Mouse (Mus musculus) lung, embryonic 16.5 days (tissue): ENCODE data around the gene Dnah6. TPM values are rescaled to one million over a fixed set of nuclear protein-coding genes. Genes with fewer than 3 reads are reported as not detected.

Experiments used
- ATAC-seq: fragments of 200-750 bp; cut with Nextera tagmentation; 2 replicates; pipeline ENCODE4 v1.8.0; 2017; ENCODE audit warnings: low read depth, mild to moderate bottlenecking, moderate library complexity
- H3K27ac ChIP-seq: fragments of 300-500 bp; sonication (generic); 2 replicates; pipeline ENCODE4 v1.5.1; 2014; ENCODE audit warnings: mild to moderate bottlenecking, control low read depth, low read length
- H3K27me3 ChIP-seq: fragments of 300-500 bp; sonication (generic); 2 replicates; pipeline ENCODE4 v1.6.1; 2014; ENCODE audit warnings: low read depth, low read length, mixed read lengths; ENCODE audit not compliant: control insufficient read depth, insufficient read depth
- H3K36me3 ChIP-seq: fragments of 300-500 bp; sonication (generic); 2 replicates; pipeline ENCODE4 v1.6.1; 2014; ENCODE audit warnings: low read length; ENCODE audit not compliant: control insufficient read depth, insufficient read depth
- H3K4me1 ChIP-seq: fragments of 300-500 bp; sonication (generic); replicated peaks from 2 replicates; pipeline ENCODE4 v1.6.1; 2014; ENCODE audit warnings: low read length, mixed read lengths; ENCODE audit not compliant: control insufficient read depth, insufficient read depth
- H3K4me2 ChIP-seq: fragments of 300-500 bp; sonication (generic); 2 replicates; pipeline ENCODE4 v1.6.1; 2014; ENCODE audit warnings: low read depth, low read length, control low read depth
- H3K4me3 ChIP-seq: fragments of 300-500 bp; sonication (generic); 2 replicates; pipeline ENCODE4 v1.5.1; 2014; ENCODE audit warnings: mild to moderate bottlenecking, low read length, control low read depth
- H3K9ac ChIP-seq: fragments of 300-500 bp; sonication (generic); 2 replicates; pipeline ENCODE4 v1.6.1; 2014; ENCODE audit warnings: low read length, control low read depth
- H3K9me3 ChIP-seq: fragments of 300-500 bp; sonication (generic); 2 replicates; pipeline ENCODE4 v1.6.1; 2016; ENCODE audit warnings: low read length; ENCODE audit not compliant: control insufficient read depth
- WGBS: fragments of 180-500 bp; shearing (Covaris S2); extraction: QIAGEN DNeasy Blood & Tissue Kit; methylation state at CpG from one replicate; pipeline ENCODE4 v1.1.7; 2014; 5-methylcytosine and 5-hydroxymethylcytosine counted together
- polyA plus RNA-seq: library from polyadenylated mRNA; unstranded; fragments of >200 nt; fragmentation: Nextera tagmentation; extraction: Ambion mirVana; gene quantifications from 2 replicates; pipeline ENCODE4 v1.2.1, GENCODE M21; 2015

The Dnah6 gene
- polyA plus RNA-seq, 1 experiment from 2014 or later: 0.54 TPM

- WGBS: 49% methylated on average over 6 of the region's 6 CpGs
- H3K9me3 ChIP-seq: no peaks in the 10 kb centered on the region
- no peak overlapping the region; the same call in 1 of the 2 replicates for H3K27ac ChIP-seq
- no peak overlapping the region for H3K4me2 ChIP-seq
- peaks cover 19% of the 10 kb centered on the region; the same call in 1 of the 2 replicates for H3K4me1 ChIP-seq
- H3K9ac ChIP-seq: no peak overlapping the region
- H3K27me3 ChIP-seq: no peaks in the 10 kb centered on the region
- H3K36me3 ChIP-seq: no peaks in the 10 kb centered on the region
- peak; percentile 10; the same call in 1 of the 2 replicates for ATAC-seq
- no peak overlapping the region for H3K4me3 ChIP-seq
These were observed 209.6 kb downstream of the Dnah6 start for GRCm38 (mm10) chr6:73011827-73012226.

DNA sequence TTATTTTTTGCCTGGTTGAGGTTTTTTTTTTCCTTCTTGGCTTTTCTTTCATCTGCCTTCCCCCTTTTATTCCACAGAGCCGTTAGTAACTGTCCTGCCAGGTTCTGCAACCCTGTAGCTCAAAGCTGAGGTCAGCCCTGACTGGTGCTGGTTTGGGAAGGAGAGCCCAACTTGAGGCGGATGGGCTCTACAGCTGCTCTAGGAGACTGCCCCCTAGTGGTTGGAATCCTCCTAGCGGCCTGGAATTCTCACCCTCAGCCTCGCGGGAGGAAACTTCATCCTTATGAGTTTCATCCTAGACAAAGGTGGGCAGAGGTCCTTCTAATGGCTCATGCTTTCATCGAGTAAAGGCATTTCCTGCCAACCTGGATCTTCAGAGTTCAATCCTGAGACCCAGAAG lies 211.4 kb downstream of the Dnah6 start:
- WGBS: 38% methylated on average over 6 of the region's 6 CpGs
- Histone ChIP-seq H3K9me3 (no peaks in the 10 kb centered on the region), H3K27me3 (no peaks in the 10 kb centered on the region), H3K27ac (no peak overlapping the region), H3K4me2 (no peak overlapping the region), H3K9ac (no peak overlapping the region), H3K36me3 (no peaks in the 10 kb centered on the region), H3K4me1 (peaks cover 19% of the 10 kb centered on the region; the same call in 1 of the 2 replicates), H3K4me3 (no peak overlapping the region)
- no peak for ATAC-seq

GRCm38 (mm10) chr6:73003601-73004000 lies 217.8 kb downstream of the Dnah6 start:
- no peaks in the 10 kb centered on the region for H3K36me3 ChIP-seq
- no peak overlapping the region for H3K4me3 ChIP-seq
- H3K9ac ChIP-seq: no peak overlapping the region
- H3K27me3 ChIP-seq: no peaks in the 10 kb centered on the region
- H3K4me1 ChIP-seq: no peaks in the 10 kb centered on the region
- H3K9me3 ChIP-seq: no peaks in the 10 kb centered on the region
- H3K4me2 ChIP-seq: no peak overlapping the region
- no peak for ATAC-seq
- H3K27ac ChIP-seq: no peak overlapping the region
- WGBS: 56% methylated on average over 5 of the region's 5 CpGs

DNA sequence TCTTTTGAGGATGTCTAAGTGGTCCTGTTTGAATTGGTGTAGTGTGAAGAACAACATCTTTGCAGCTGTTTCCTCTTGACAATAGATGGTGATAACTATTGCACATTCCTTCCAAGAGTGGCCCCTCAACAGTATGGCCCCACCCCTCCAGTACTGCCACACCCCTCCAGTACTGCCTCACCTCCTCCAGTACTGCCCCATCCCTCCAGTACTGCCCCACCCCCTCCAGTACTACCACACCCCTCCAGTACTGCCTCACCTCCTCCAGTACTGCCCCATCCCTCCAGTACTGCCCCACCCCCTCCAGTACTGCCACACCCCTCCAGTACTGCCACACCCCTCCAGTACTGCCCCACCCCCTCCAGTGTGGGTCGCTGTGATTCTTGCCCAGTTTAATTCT lies 219.1 kb downstream of the Dnah6 start:
- Histone ChIP-seq H3K9ac (no peak overlapping the region), H3K36me3 (no peaks in the 10 kb centered on the region), H3K4me2 (no peak overlapping the region), H3K4me3 (no peak overlapping the region), H3K4me1 (no peaks in the 10 kb centered on the region), H3K27ac (no peak overlapping the region), H3K9me3 (no peaks in the 10 kb centered on the region), H3K27me3 (no peaks in the 10 kb centered on the region)
- WGBS: 45% methylated on average over 1 of the region's 1 CpGs
- ATAC-seq: 0 out of 2 replicates have a peak, but pooled peaks have one; percentile 10

DNA sequence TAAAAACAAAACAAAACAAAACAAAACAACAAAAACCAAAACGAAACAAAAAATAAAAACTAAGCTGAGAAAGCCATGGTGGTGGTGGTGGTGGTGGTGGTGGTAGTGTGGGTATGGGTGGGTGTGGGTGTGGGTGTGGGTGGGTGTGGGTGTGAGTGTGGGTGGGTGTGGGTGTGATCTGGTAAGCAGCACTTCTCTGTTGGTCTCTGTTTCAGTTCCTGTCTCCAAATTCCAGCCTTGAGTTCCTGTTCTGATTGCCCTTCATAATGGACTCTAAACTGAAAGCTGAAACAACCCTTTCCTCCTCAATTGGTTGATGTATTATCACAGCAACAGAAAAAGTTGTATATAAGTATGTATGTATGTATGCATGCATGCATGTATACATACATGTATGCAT lies 222.6 kb downstream of the Dnah6 start:
- Histone ChIP-seq H3K9me3 (no peaks in the 10 kb centered on the region), H3K4me2 (no peak overlapping the region), H3K36me3 (no peaks in the 10 kb centered on the region), H3K4me1 (no peaks in the 10 kb centered on the region), H3K27me3 (no peaks in the 10 kb centered on the region), H3K27ac (no peak overlapping the region), H3K9ac (no peak overlapping the region), H3K4me3 (no peak overlapping the region)
- WGBS: 87% methylated on average over 1 of the region's 1 CpGs
- no peak for ATAC-seq

GRCm38 (mm10) chr6:72993688-72994082 lies 227.8 kb downstream of the Dnah6 start:
- Histone ChIP-seq H3K4me2 (no peak overlapping the region), H3K9me3 (no peaks in the 10 kb centered on the region), H3K4me1 (peaks cover 10% of the 10 kb centered on the region; the same call in 1 of the 2 replicates), H3K27me3 (no peaks in the 10 kb centered on the region), H3K36me3 (no peaks in the 10 kb centered on the region), H3K4me3 (no peak overlapping the region), H3K27ac (no peak overlapping the region), H3K9ac (no peak overlapping the region)
- WGBS: 49% methylated on average over 5 of the region's 5 CpGs
- no peak; the same call in 1 of the 2 replicates for ATAC-seq

- Histone ChIP-seq H3K9ac (no peak overlapping the region), H3K4me3 (no peak overlapping the region), H3K36me3 (no peaks in the 10 kb centered on the region), H3K4me1 (peaks cover 10% of the 10 kb centered on the region; the same call in 1 of the 2 replicates), H3K27ac (no peak overlapping the region), H3K27me3 (no peaks in the 10 kb centered on the region), H3K4me2 (no peak overlapping the region), H3K9me3 (no peaks in the 10 kb centered on the region)
- WGBS: 47% methylated on average over 8 of the region's 8 CpGs
- 0 out of 2 replicates have a peak, but pooled peaks have one; percentile 18 for ATAC-seq
These were observed 228.3 kb downstream of the Dnah6 start for GRCm38 (mm10) chr6:72993054-72993687.

DNA sequence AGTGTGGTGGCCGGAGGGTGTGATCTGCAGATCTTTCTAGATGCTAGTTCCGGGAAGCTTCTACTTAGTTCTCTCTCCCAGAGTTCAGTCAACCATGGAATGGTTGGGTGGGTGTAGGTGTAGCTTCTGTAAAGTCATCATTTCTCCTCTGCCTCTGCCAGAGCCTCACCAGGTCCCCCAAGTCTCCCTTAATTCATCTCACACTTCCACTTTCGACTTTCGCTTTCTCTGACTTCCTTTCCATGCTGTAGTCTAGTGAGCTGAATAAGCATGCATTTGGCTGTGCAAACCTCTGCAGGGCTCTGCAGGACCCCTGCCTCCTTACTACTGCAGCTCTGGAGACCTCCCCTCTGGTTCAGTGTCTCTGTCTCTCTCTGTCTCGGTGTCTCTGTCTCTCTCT lies 231.2 kb downstream of the Dnah6 start:
- no peak overlapping the region for H3K27ac ChIP-seq
- H3K9ac ChIP-seq: no peak overlapping the region
- no peaks in the 10 kb centered on the region for H3K36me3 ChIP-seq
- no peak overlapping the region for H3K4me3 ChIP-seq
- H3K4me1 ChIP-seq: peaks cover 10% of the 10 kb centered on the region; the same call in 1 of the 2 replicates
- H3K9me3 ChIP-seq: no peaks in the 10 kb centered on the region
- no peak for ATAC-seq
- no peak overlapping the region for H3K4me2 ChIP-seq
- H3K27me3 ChIP-seq: no peaks in the 10 kb centered on the region
- WGBS: 76% methylated on average over 5 of the region's 5 CpGs

DNA sequence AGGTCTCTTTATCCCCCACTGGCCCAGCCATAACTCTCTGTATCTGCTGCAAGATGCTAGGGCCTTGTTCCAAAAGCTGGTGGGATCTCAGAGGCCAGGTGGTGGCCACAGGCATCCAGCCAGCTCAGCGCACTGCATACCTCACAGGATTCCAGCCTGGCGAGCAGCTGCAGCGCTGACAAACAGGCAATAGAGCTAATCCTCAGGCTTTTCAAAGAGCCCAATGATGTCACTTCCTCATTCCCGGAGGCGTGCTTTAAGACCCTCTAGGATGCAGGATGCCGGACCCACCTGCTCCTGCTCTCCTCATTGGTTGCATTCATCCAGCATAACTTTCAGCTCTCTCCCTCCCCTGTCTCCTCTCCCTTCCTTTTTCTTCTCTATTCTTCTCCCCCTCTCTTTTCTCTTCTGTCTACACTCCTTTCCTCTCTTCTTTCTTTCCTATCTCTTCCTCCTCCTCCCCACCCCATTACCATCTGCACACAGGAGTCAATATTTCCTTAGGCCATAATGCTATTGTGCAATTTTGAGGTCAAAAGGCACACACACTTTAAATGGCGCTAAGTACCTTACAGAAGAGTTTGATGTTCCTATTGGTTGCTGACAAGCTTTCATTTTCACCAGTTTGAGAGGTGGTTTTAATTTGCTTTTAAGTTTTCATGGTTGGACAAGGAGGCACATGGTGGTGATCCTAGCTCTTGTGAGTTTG lies 232.3 kb downstream of the Dnah6 start:
- H3K27me3 ChIP-seq: no peaks in the 10 kb centered on the region
- H3K27ac ChIP-seq: no peak overlapping the region
- ATAC-seq: no peak
- no peak overlapping the region for H3K4me3 ChIP-seq
- H3K36me3 ChIP-seq: no peaks in the 10 kb centered on the region
- H3K9me3 ChIP-seq: no peaks in the 10 kb centered on the region
- no peak overlapping the region for H3K9ac ChIP-seq
- WGBS: 23% methylated on average over 7 of the region's 7 CpGs
- H3K4me2 ChIP-seq: no peak overlapping the region
- H3K4me1 ChIP-seq: peaks cover 10% of the 10 kb centered on the region; the same call in 1 of the 2 replicates
